Mouse (Mus musculus) hindbrain, embryonic 11.5 days (tissue): Measurements from ENCODE around the gene Ang2. TPM values are rescaled to one million over a fixed set of nuclear protein-coding genes. Genes with fewer than 3 reads are reported as not detected.
A peak's percentile ranks its signal among the peaks of the same experiment; 100 is the strongest.
"Not testable (repeated sequence)": the region's sequence is repeated elsewhere in the genome, so short reads cannot be mapped to it uniquely, and the experiment has no call there.

Experiments used
- ATAC-seq: fragments of 200-750 bp; cut with Nextera tagmentation; 2 replicates; pipeline ENCODE4 v1.8.0; 2017; ENCODE audit warnings: mild to moderate bottlenecking, moderate TSS enrichment, moderate library complexity; ENCODE audit not compliant: low FRiP score
- DNase-seq: peaks from one replicate; pipeline ENCODE4 v3.0.0-alpha.2; 2015; ENCODE audit warnings: low spot score
- H3K27ac ChIP-seq: fragments of 300-500 bp; sonication (generic); 2 replicates; pipeline ENCODE4 v1.5.1; 2014; ENCODE audit warnings: mild to moderate bottlenecking, low read depth, low read length
- H3K27me3 ChIP-seq: fragments of 300-500 bp; sonication (generic); 2 replicates; pipeline ENCODE4 v1.6.1; 2014; ENCODE audit warnings: mild to moderate bottlenecking, low read length, moderate library complexity, mixed read lengths; ENCODE audit not compliant: control insufficient read depth, insufficient read depth
- H3K36me3 ChIP-seq: fragments of 300-500 bp; sonication (generic); 2 replicates; pipeline ENCODE4 v1.6.1; 2014; ENCODE audit warnings: mild to moderate bottlenecking, low read length, moderate library complexity, mixed read lengths; ENCODE audit not compliant: control insufficient read depth, insufficient read depth
- H3K4me1 ChIP-seq: fragments of 300-500 bp; sonication (generic); replicated peaks from 2 replicates; pipeline ENCODE4 v1.6.1; 2014; ENCODE audit warnings: low read length, mixed read lengths; ENCODE audit not compliant: control insufficient read depth, insufficient read depth
- H3K4me2 ChIP-seq: fragments of 300-500 bp; sonication (generic); replicated peaks from 2 replicates; pipeline ENCODE4 v1.6.1; 2014; ENCODE audit warnings: mild to moderate bottlenecking, low read depth, low read length
- H3K4me3 ChIP-seq: fragments of 300-500 bp; sonication (generic); 2 replicates; pipeline ENCODE4 v1.5.1; 2014; ENCODE audit warnings: low read depth, low read length
- H3K9ac ChIP-seq: fragments of 300-500 bp; sonication (generic); 2 replicates; pipeline ENCODE4 v1.6.1; 2014; ENCODE audit warnings: low read depth, low read length
- H3K9me3 ChIP-seq: fragments of 300-500 bp; sonication (generic); 2 replicates; pipeline ENCODE4 v1.6.1; 2016; ENCODE audit warnings: low read length; ENCODE audit not compliant: control insufficient read depth
- WGBS: fragments of 180-500 bp; shearing (Covaris S2); extraction: QIAGEN DNeasy Blood & Tissue Kit; methylation state at CpG from one replicate; pipeline ENCODE4 v1.1.7; 2014; 5-methylcytosine and 5-hydroxymethylcytosine counted together
- polyA plus RNA-seq: library from polyadenylated mRNA; unstranded; fragments of >200 nt; fragmentation: Nextera tagmentation; extraction: Ambion mirVana; gene quantifications from 2 replicates; pipeline ENCODE4 v1.2.1, GENCODE M21; 2014

Ang2 gene
- polyA plus RNA-seq, 1 experiment from 2014 or later, result not detected

- H3K27me3 ChIP-seq, result no peaks in the 10 kb centered on the region
- H3K9me3 ChIP-seq, result no peaks in the 10 kb centered on the region
- H3K4me1 ChIP-seq, result no peaks in the 10 kb centered on the region
- H3K36me3 ChIP-seq, result no peaks in the 10 kb centered on the region
- DNase-seq, result no peak
- ATAC-seq, result no peak
- H3K9ac ChIP-seq, result no peak overlapping the region
- WGBS, result 91% methylated on average over 4 of the region's 4 CpGs
- H3K4me2 ChIP-seq, result no peak overlapping the region
- no peak overlapping the region for H3K27ac ChIP-seq
- H3K4me3 ChIP-seq, result no peak overlapping the region
Measured at GRCm38 (mm10) chr14:51195681-51196080, 3.3 kb downstream of the Ang2 start.

- 87% methylated on average over 2 of the region's 2 CpGs for WGBS
Measured at GRCm38 (mm10) chr14:51181051-51181450, 17.9 kb downstream of the Ang2 start.

GRCm38 (mm10) chr14:51173843-51174242 lies 25.1 kb downstream of the Ang2 start:
- WGBS, result 80% methylated on average over 4 of the region's 4 CpGs
- DNase-seq (no peak), ATAC-seq (no peak)
- H3K27ac ChIP-seq, result no peak overlapping the region
- no peaks in the 10 kb centered on the region for H3K4me1 ChIP-seq
- H3K4me2 ChIP-seq, result no peak overlapping the region
- no peaks in the 10 kb centered on the region for H3K9me3 ChIP-seq
- H3K27me3 ChIP-seq, result no peaks in the 10 kb centered on the region
- H3K9ac ChIP-seq, result no peak overlapping the region
- no peak overlapping the region for H3K4me3 ChIP-seq
- no peaks in the 10 kb centered on the region for H3K36me3 ChIP-seq

More at GRCm38 (mm10) chr14:51181051-51181450, 17.9 kb downstream of the Ang2 start:
- H3K36me3 ChIP-seq, H3K9me3 ChIP-seq, DNase-seq, H3K4me1 ChIP-seq, H3K4me3 ChIP-seq, H3K4me2 ChIP-seq, H3K27me3 ChIP-seq, H3K9ac ChIP-seq, H3K27ac ChIP-seq, ATAC-seq: not testable (repeated sequence)

GRCm38 (mm10) chr14:51172947-51173346 lies 26.0 kb downstream of the Ang2 start:
- DNase-seq, ATAC-seq, H3K9ac ChIP-seq, H3K27ac ChIP-seq, H3K4me1 ChIP-seq, H3K36me3 ChIP-seq, H3K4me3 ChIP-seq, H3K4me2 ChIP-seq, H3K9me3 ChIP-seq, H3K27me3 ChIP-seq: not testable (repeated sequence)
- WGBS, result 57% methylated on average over 4 of the region's 4 CpGs

- DNase-seq, result peak; percentile 76
- not testable (repeated sequence) for H3K4me2 ChIP-seq, H3K27me3 ChIP-seq, H3K4me3 ChIP-seq, H3K9ac ChIP-seq, H3K27ac ChIP-seq, H3K36me3 ChIP-seq, H3K9me3 ChIP-seq, H3K4me1 ChIP-seq
- ATAC-seq, result peak; percentile 51; the same call in 1 of the 2 replicates
- WGBS, result 39% methylated on average over 9 of the region's 9 CpGs
Measured at GRCm38 (mm10) chr14:51172095-51172865, 26.7 kb downstream of the Ang2 start.

- Histone ChIP-seq H3K27me3 (no peaks in the 10 kb centered on the region), H3K4me1 (no peaks in the 10 kb centered on the region), H3K36me3 (no peaks in the 10 kb centered on the region), H3K27ac (no peak overlapping the region), H3K4me2 (no peak overlapping the region), H3K9ac (no peak overlapping the region), H3K9me3 (no peaks in the 10 kb centered on the region), H3K4me3 (no peak overlapping the region)
- ATAC-seq (no peak), DNase-seq (no peak)
Measured at GRCm38 (mm10) chr14:51166068-51166467, 32.9 kb downstream of the Ang2 start.

GRCm38 (mm10) chr14:51165435-51165834 lies 33.5 kb downstream of the Ang2 start:
- Histone ChIP-seq H3K4me1 (no peaks in the 10 kb centered on the region), H3K27ac (no peak overlapping the region), H3K36me3 (no peaks in the 10 kb centered on the region), H3K4me2 (no peak overlapping the region), H3K9ac (no peak overlapping the region), H3K27me3 (no peaks in the 10 kb centered on the region), H3K9me3 (no peaks in the 10 kb centered on the region), H3K4me3 (no peak overlapping the region)
- DNase-seq, result no peak
- 90% methylated on average over 1 of the region's 1 CpGs for WGBS
- ATAC-seq, result no peak

GRCm38 (mm10) chr14:51163323-51163722 lies 35.6 kb downstream of the Ang2 start:
- WGBS, result 95% methylated on average over 6 of the region's 6 CpGs
- H3K4me1 ChIP-seq, H3K9me3 ChIP-seq, H3K36me3 ChIP-seq, H3K4me2 ChIP-seq, DNase-seq, H3K4me3 ChIP-seq, H3K9ac ChIP-seq, H3K27ac ChIP-seq, H3K27me3 ChIP-seq, ATAC-seq: not testable (repeated sequence)

GRCm38 (mm10) chr14:51161976-51162375 lies 37.0 kb downstream of the Ang2 start, which contains the start of gene Rnase2b:
Rnase2b (plus strand) TSS chr14:51162260.
- DNase-seq, H3K4me3 ChIP-seq, H3K4me2 ChIP-seq, ATAC-seq, H3K4me1 ChIP-seq, H3K27ac ChIP-seq, H3K36me3 ChIP-seq, H3K27me3 ChIP-seq, H3K9ac ChIP-seq, H3K9me3 ChIP-seq: not testable (repeated sequence)
- WGBS, result 90% methylated on average over 3 of the region's 3 CpGs
